8 mouse cellular contexts compared by ENCODE assay signal in the genomic region with DNA sequence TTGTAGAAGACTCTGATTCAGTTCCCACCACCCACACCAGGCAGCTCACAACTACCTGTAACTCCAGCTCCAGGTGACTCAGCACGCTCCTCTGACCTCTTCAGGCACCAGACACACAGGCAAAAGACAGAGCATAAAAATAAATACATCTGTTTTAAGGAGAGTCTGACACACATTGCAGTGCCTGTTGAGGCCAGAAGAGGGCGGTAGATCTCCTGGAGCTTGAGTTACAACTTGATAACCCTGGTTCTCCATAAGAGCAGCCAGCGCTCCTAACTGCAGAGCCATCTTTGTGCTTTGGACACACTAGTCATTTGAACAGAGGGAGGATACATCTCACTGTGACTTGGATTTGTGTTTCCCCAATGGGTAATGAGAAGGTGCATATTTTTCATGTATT. TPM values are rescaled to one million over a fixed set of nuclear protein-coding genes. Genes with fewer than 3 reads are reported as not detected.
DNase-seq lines count a peak whose midpoint lies in the region; ATAC-seq lines count a peak whose summit lies in the region.

No protein-coding gene starts in this region.

- H3K4me3 ChIP-seq in neural tube, embryonic 15.5 days (replicated peaks) = no peak overlapping the region

- no peak overlapping the region for H3K9ac ChIP-seq in neural tube, embryonic 15.5 days (replicated peaks)

- no peaks in the 10 kb centered on the region for H3K9me3 ChIP-seq in neural tube, embryonic 15.5 days (replicated peaks)

- no peaks in the 10 kb centered on the region for H3K27me3 ChIP-seq in neural tube, embryonic 15.5 days (replicated peaks)

- H3K4me2 ChIP-seq in neural tube, embryonic 15.5 days = no peak overlapping the region

- no peaks in the 10 kb centered on the region for H3K4me1 ChIP-seq in neural tube, embryonic 15.5 days

- no peak for ATAC-seq in cerebellum, adult (ENCODE audit: insufficient number of reproducible peaks, low FRiP score, low TSS enrichment)
- ATAC-seq in neural tube, embryonic 15.5 days (ENCODE audit: low FRiP score) = no peak
- peak; percentile 68 for ATAC-seq in monocyte, adult 5-6 weeks (replicated peaks; ENCODE audit: insufficient number of reproducible peaks, low FRiP score, low TSS enrichment, poor library complexity, severe bottlenecking)

- H3K27ac ChIP-seq in neural tube, embryonic 15.5 days (replicated peaks) = no peak overlapping the region

- H3K36me3 ChIP-seq in neural tube, embryonic 15.5 days = no peaks in the 10 kb centered on the region

- DNase-seq in cerebellum, adult 18-20 months = peak; percentile 48 to 53
- peak; percentile 23 for DNase-seq in neural tube, embryonic 10.5 days (ENCODE audit: extremely low spot score, low spot score)
- DNase-seq in cerebellum, postnatal 25 days = peak; percentile 51 to 66
- peak; percentile 31 for DNase-seq in layer of hippocampus, adult 9-11 months
- DNase-seq in thymus, postnatal 36 days = peak; percentile 44 to 53

- 51% methylated on average over 3 of the region's 3 CpGs for WGBS in neural tube, embryonic 15.5 days

RNA-seq across cellular contexts. Expression of gene Slc36a3, which starts 13.2 kb away (rescaled TPM):
- not detected in 2 replicates for polyA plus RNA-seq in neural tube, embryonic 15.5 days (2015; fragmentation: Nextera tagmentation; extraction: Ambion mirVana)
- not detected in 3 replicates for total RNA-seq in monocyte, adult 5-6 weeks (2017)

RNA-seq across cellular contexts. Expression of gene Slc36a2, which starts 20.2 kb away (rescaled TPM):
- polyA plus RNA-seq in neural tube, embryonic 15.5 days (2015; fragmentation: Nextera tagmentation; extraction: Ambion mirVana) = 0.51 and 0.55 TPM in 2 replicates
- not detected in 3 replicates for total RNA-seq in monocyte, adult 5-6 weeks (2017)

RNA-seq across cellular contexts. Expression of gene Slc36a1, which starts 39.4 kb away (rescaled TPM):
- 4.7 and 6.7 TPM in 2 replicates for polyA plus RNA-seq in neural tube, embryonic 15.5 days (2015; fragmentation: Nextera tagmentation; extraction: Ambion mirVana)
- 5.2 to 11.1 TPM (median 8.1 TPM) in 3 replicates for total RNA-seq in monocyte, adult 5-6 weeks (2017)
